Mouse (Mus musculus) hindbrain, postnatal 0 days (tissue): ENCODE measurements around the gene D17H6S53E. TPM values are rescaled to one million over a fixed set of nuclear protein-coding genes. Genes with fewer than 3 reads are reported as not detected.
"Not testable (repeated sequence)": the region's sequence is repeated elsewhere in the genome, so short reads cannot be mapped to it uniquely, and the experiment has no call there.

Source experiments
- ATAC-seq: fragments of 200-750 bp; cut with Nextera tagmentation; 2 replicates; pipeline ENCODE4 v1.8.0; 2017; ENCODE audit warnings: mild to moderate bottlenecking, moderate TSS enrichment, moderate library complexity
- DNase-seq: peaks from one replicate; pipeline ENCODE4 v3.0.0-alpha.2; 2015; ENCODE audit warnings: low spot score
- H3K27ac ChIP-seq: fragments of 300-500 bp; sonication (generic); 2 replicates; pipeline ENCODE4 v1.5.1; 2014; ENCODE audit warnings: mild to moderate bottlenecking
- H3K27me3 ChIP-seq: fragments of 300-500 bp; sonication (generic); 2 replicates; pipeline ENCODE4 v1.6.1; 2014; ENCODE audit warnings: low read length, mixed read lengths; ENCODE audit not compliant: insufficient read depth
- H3K36me3 ChIP-seq: fragments of 300-500 bp; sonication (generic); 2 replicates; pipeline ENCODE4 v1.6.1; 2014; ENCODE audit warnings: low read length, mixed read lengths; ENCODE audit not compliant: insufficient read depth
- H3K4me1 ChIP-seq: fragments of 300-500 bp; sonication (generic); 2 replicates; pipeline ENCODE4 v1.6.1; 2014; ENCODE audit warnings: antibody characterized with exemption, low read length, mixed read lengths; ENCODE audit not compliant: insufficient read depth
- H3K4me2 ChIP-seq: fragments of 300-500 bp; sonication (generic); 2 replicates; pipeline ENCODE4 v1.6.1; 2014; ENCODE audit warnings: low read depth, mild to moderate bottlenecking, low read length, moderate library complexity, mixed read lengths
- H3K4me3 ChIP-seq: fragments of 300-500 bp; sonication (generic); 2 replicates; pipeline ENCODE4 v1.5.1; 2014; ENCODE audit warnings: low read length
- H3K9ac ChIP-seq: fragments of 300-500 bp; sonication (generic); replicated peaks from 2 replicates; pipeline ENCODE4 v1.6.1; 2014; ENCODE audit warnings: mild to moderate bottlenecking, low read length, moderate library complexity, mixed read lengths
- H3K9me3 ChIP-seq: fragments of 300-500 bp; sonication (generic); 2 replicates; pipeline ENCODE4 v1.6.1; 2016; ENCODE audit warnings: low read length, mixed read lengths
- CTCF ChIP-seq: IDR thresholded peaks from 2 replicates; pipeline ENCODE4 v1.5.1; 2016; ENCODE audit warnings: antibody characterized with exemption, control low read depth, low read depth
- WGBS: fragments of 180-500 bp; shearing (Covaris S2); extraction: QIAGEN DNeasy Blood & Tissue Kit; methylation state at CpG from one replicate; pipeline ENCODE4 v1.1.7; 2014; 5-methylcytosine and 5-hydroxymethylcytosine counted together
- polyA plus RNA-seq: library from polyadenylated mRNA; unstranded; fragments of >200 nt; fragmentation: Nextera tagmentation; extraction: Ambion mirVana; gene quantifications from 2 replicates; pipeline ENCODE4 v1.2.1, GENCODE M21; 2015
- total RNA-seq: library from RNA; depleted of rRNA; stranded (reverse); fragments of >200 nt; gene quantifications from 2 replicates; pipeline ENCODE4 v1.2.3, GENCODE M21; 2014

D17H6S53E gene
- total and polyA plus RNA-seq, 2 experiments from 2014 or later = 9.4 to 14.0 TPM

GRCm38 (mm10) chr17:35108097-35108496 is 18.1 kb upstream of the D17H6S53E start, which contains the start of gene Ly6g5c:
TSS of gene Ly6g5c (plus strand) at chr17:35108279.
- Histone ChIP-seq H3K27ac (no peak within 1 kb of the TSS), H3K4me3 (no peak within 1 kb of the TSS), H3K4me2 (no peak within 1 kb of the TSS), H3K27me3 (no peaks in the 10 kb centered on the region), H3K9ac (no peak within 1 kb of the TSS), H3K36me3 (peaks cover 12% of the 10 kb centered on the region), H3K4me1 (no peaks in the 10 kb centered on the region), H3K9me3 (no peaks in the 10 kb centered on the region)
- ATAC-seq (no peak), DNase-seq (peak; percentile 27)
- WGBS = 71% methylated on average over 6 of the region's 6 CpGs
- TF ChIP-seq CTCF = no peak

DNA sequence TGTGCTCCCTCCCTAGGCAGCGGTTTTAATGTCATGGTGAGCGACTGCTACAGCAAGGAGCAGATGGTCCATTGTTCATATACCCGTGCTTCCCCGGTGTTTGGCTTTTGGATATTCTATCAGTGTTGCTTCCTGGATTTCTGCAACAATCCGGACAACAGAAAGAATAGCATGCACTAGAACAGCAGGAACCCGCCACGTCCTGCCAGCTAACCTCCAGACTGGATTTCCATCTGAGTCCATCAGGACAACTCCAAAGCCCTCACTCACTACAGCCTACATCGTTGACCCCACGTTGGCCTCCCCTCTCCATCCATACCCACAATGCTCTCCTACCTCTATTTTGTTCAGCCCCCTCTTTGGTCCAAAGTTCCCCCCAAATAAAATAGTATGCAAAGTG is 14.4 kb upstream of the D17H6S53E start:
- no peak for ATAC-seq
- Histone ChIP-seq H3K4me3 (no peak overlapping the region), H3K27me3 (no peaks in the 10 kb centered on the region), H3K4me2 (no peak overlapping the region), H3K36me3 (peaks cover 14% of the 10 kb centered on the region; the same call in 1 of the 2 replicates), H3K9ac (no peak overlapping the region), H3K4me1 (no peaks in the 10 kb centered on the region), H3K27ac (no peak overlapping the region), H3K9me3 (no peaks in the 10 kb centered on the region)
- no peak for DNase-seq
- WGBS = 54% methylated on average over 9 of the region's 9 CpGs
- TF ChIP-seq CTCF = no peak

- H3K4me2 ChIP-seq = no peak within 1 kb of the TSS
- no peak within 1 kb of the TSS for H3K4me3 ChIP-seq
- H3K27me3 ChIP-seq = no peaks in the 10 kb centered on the region
- no peak within 1 kb of the TSS for H3K27ac ChIP-seq
- DNase-seq = peak; percentile 24
- TF ChIP-seq CTCF = peak; percentile 43
- 84% methylated on average over 8 of the region's 8 CpGs for WGBS
- H3K4me1 ChIP-seq = peaks cover 3% of the 10 kb centered on the region; the same call in 1 of the 2 replicates
- H3K9me3 ChIP-seq = no peaks in the 10 kb centered on the region
- ATAC-seq = no peak
- no peak within 1 kb of the TSS; the same call in 1 of the 2 replicates for H3K9ac ChIP-seq
- peaks cover 32% of the 10 kb centered on the region for H3K36me3 ChIP-seq
Measured at GRCm38 (mm10) chr17:35115046-35116019, 10.8 kb upstream of the D17H6S53E start, which contains the start of gene Ly6g5b. TSS of gene Ly6g5b (minus strand) at chr17:35115428.

GRCm38 (mm10) chr17:35120745-35121142 is 5.4 kb upstream of the D17H6S53E start:
- WGBS = under 1% methylated on average over 33 of the region's 33 CpGs
- H3K27me3 ChIP-seq = no peaks in the 10 kb centered on the region
- H3K4me1 ChIP-seq = peaks cover 6% of the 10 kb centered on the region; the same call in 1 of the 2 replicates
- ATAC-seq = no peak
- H3K9me3 ChIP-seq = no peaks in the 10 kb centered on the region
- TF ChIP-seq CTCF = no peak
- H3K27ac ChIP-seq = peak overlapping the region; percentile 70
- H3K36me3 ChIP-seq = peaks cover 28% of the 10 kb centered on the region
- H3K4me2 ChIP-seq = peak overlapping the region; percentile 96
- peak overlapping the region; percentile 93 for H3K9ac ChIP-seq
- DNase-seq = peak; percentile 15
- H3K4me3 ChIP-seq = peak overlapping the region; percentile 79

- Histone ChIP-seq H3K9me3 (no peaks in the 10 kb centered on the region), H3K27me3 (no peaks in the 10 kb centered on the region), H3K4me1 (peaks cover 6% of the 10 kb centered on the region; the same call in 1 of the 2 replicates), H3K4me3 (peak within 1 kb of the TSS; percentile 79), H3K27ac (peak within 1 kb of the TSS; percentile 93), H3K36me3 (peaks cover 26% of the 10 kb centered on the region), H3K4me2 (peak within 1 kb of the TSS; percentile 96), H3K9ac (peak within 1 kb of the TSS; percentile 93)
- DNase-seq (peak; percentile 100), ATAC-seq (peak; percentile 95)
- under 1% methylated on average over 47 of the region's 50 CpGs for WGBS
- peak; percentile 8; the same call in 1 of the 2 replicates for TF ChIP-seq CTCF
Measured at GRCm38 (mm10) chr17:35121143-35121799, 4.9 kb upstream of the D17H6S53E start, which contains the start of gene Gpank1. TSS of gene Gpank1 (plus strand) at chr17:35121455.

DNA sequence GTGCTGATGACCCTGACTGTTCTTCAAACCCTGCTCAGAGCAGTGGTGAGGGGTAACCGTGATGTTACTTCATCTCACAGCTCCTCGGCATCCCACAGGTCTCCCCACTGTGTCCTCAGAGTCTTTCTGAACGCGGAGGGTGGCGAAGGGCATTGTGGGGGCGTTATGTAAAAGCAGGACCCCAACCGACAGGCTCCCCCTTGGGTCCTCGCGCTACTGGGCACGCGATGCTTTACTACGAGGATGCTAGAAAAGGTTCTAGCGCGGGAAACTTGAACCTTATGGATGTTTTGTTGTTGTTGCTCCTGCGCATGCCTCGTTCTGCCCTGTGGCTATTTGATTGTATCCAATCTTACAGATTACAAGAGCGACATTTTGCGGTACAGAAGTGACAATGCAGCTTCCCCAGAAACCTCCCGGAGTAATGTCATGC is 4.3 kb upstream of the D17H6S53E start, which contains the start of gene Csnk2b:
TSS of gene Csnk2b (minus strand) at position 183 of the 433 bp plus-strand sequence.
- under 1% methylated on average over 19 of the region's 19 CpGs for WGBS
- ATAC-seq = peak; percentile 61
- Histone ChIP-seq H3K9me3 (no peaks in the 10 kb centered on the region), H3K4me1 (peaks cover 11% of the 10 kb centered on the region), H3K4me2 (peak within 1 kb of the TSS; percentile 96), H3K36me3 (peaks cover 23% of the 10 kb centered on the region), H3K9ac (peak within 1 kb of the TSS; percentile 93), H3K27ac (peak within 1 kb of the TSS; percentile 93), H3K27me3 (no peaks in the 10 kb centered on the region), H3K4me3 (peak within 1 kb of the TSS; percentile 79)
- peak; percentile 65 for TF ChIP-seq CTCF
- DNase-seq = peak; percentile 94

GRCm38 (mm10) chr17:35123287-35123686 is 2.9 kb upstream of the D17H6S53E start:
- Histone ChIP-seq H3K4me1 (peaks cover 14% of the 10 kb centered on the region), H3K36me3 (peaks cover 12% of the 10 kb centered on the region)
- not testable (repeated sequence) for H3K9me3 ChIP-seq, H3K9ac ChIP-seq, DNase-seq, ATAC-seq, H3K4me3 ChIP-seq, H3K4me2 ChIP-seq, H3K27ac ChIP-seq, H3K27me3 ChIP-seq
- WGBS = 91% methylated on average over 9 of the region's 9 CpGs

DNA sequence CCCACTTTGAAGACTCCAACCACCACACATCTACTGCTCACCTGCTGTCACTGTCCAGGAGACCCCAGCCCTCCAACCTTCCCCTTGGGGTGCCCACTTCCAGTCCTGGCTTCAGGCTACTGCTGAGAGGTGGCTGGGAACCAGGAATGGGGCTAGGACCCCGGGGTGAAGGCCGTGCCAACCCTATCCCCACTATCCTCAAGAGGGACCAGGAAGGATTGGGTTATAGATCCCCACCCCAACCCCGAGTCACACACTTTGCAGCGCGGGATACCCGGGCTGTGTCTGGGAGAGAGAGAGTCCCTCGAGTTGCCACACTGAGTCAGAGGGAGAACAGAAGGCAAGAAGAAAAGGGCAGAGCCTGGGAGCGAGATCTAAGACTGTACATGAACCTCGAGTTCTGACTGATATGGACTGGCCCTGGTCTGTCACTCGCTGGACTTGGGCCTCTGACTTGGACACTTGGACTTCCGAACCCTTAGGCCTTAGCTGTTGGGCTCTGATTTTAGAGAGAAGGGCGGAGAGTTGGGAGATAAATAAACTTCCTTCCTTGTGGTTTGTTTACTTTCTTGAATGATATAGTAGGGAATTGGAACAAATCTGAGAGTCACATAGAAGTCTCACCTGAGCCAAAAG is 1.8 kb upstream of the D17H6S53E start:
- not testable (repeated sequence) for DNase-seq, H3K27ac ChIP-seq, H3K4me2 ChIP-seq, H3K27me3 ChIP-seq, H3K36me3 ChIP-seq, H3K9me3 ChIP-seq, H3K9ac ChIP-seq, ATAC-seq, H3K4me3 ChIP-seq
- 97% methylated on average over 12 of the region's 12 CpGs for WGBS
- H3K4me1 ChIP-seq = peaks cover 14% of the 10 kb centered on the region
